ENCODE assay signal across 12 mouse cellular contexts in genomic region chr6:127981176-127981575, GRCm38 (mm10).
DNase-seq lines count a peak whose midpoint lies in the region; ATAC-seq and TF ChIP-seq lines count a peak whose summit lies in the region.
"Had no signal": no experiment of that assay in that cellular context is flagged by ENCODE, and none has a peak within 500 bp of the region (broad histone marks: within the 10 kb centered on the region; RNA-seq: fewer than 3 reads in every experiment).

No protein-coding gene starts in this region.

- ATAC-seq in forebrain, postnatal 0 days: peak; percentile 16; the same call in 1 of the 2 replicates
- ATAC-seq in lung, embryonic 16.5 days (ENCODE audit: low read depth): 0 out of 2 replicates have a peak, but pooled peaks have one; percentile 39
- ATAC-seq: Patski had no signal

- no peak overlapping the region for H3K4me3 ChIP-seq in forebrain, postnatal 0 days (ENCODE audit: low read depth, low read length)
- no peak overlapping the region for H3K4me3 ChIP-seq in forebrain, embryonic 10.5 days
- H3K4me3 ChIP-seq in lung, embryonic 16.5 days (ENCODE audit: low read length): no peak overlapping the region
- H3K4me3 ChIP-seq in lung, adult 2 months (replicated peaks; ENCODE audit: extremely low read depth, low read depth, low read length): no peak overlapping the region
- H3K4me3 ChIP-seq: hindbrain, embryonic 13.5 days; neural tube, embryonic 12.5 days had no signal

- TF ChIP-seq CTCF in forebrain, postnatal 0 days (IDR thresholded peaks at IDR 0.05; ENCODE audit: low read depth): no peak
- TF ChIP-seq CTCF in lung, adult 2 months (IDR thresholded peaks at IDR 0.05; ENCODE audit: insufficient read depth, low read length): no peak

- H3K27ac ChIP-seq in forebrain, postnatal 0 days (ENCODE audit: low read depth, low read length): 0 out of 2 replicates have a peak overlapping the region, but pooled peaks have one; percentile 9
- H3K27ac ChIP-seq in forebrain, embryonic 10.5 days: no peak overlapping the region
- H3K27ac ChIP-seq in lung, embryonic 16.5 days (ENCODE audit: low read length): no peak overlapping the region
- H3K27ac ChIP-seq: hindbrain, embryonic 13.5 days; neural tube, embryonic 12.5 days had no signal

- WGBS in forebrain, postnatal 0 days: 42% methylated on average over 8 of the region's 8 CpGs
- WGBS in forebrain, embryonic 10.5 days: 75% methylated on average over 8 of the region's 8 CpGs
- WGBS in lung, embryonic 16.5 days: 37% methylated on average over 8 of the region's 8 CpGs
- 40% methylated on average over 8 of the region's 8 CpGs for WGBS in lung, adult 2 months

- H3K27me3 ChIP-seq in forebrain, postnatal 0 days (ENCODE audit: insufficient read depth, low read length): no peaks in the 10 kb centered on the region
- H3K27me3 ChIP-seq in forebrain, embryonic 10.5 days (ENCODE audit: poor library complexity, severe bottlenecking): no peaks in the 10 kb centered on the region
- H3K27me3 ChIP-seq in lung, embryonic 16.5 days (ENCODE audit: control insufficient read depth, insufficient read depth, low read depth, low read length): no peaks in the 10 kb centered on the region
- H3K27me3 ChIP-seq: neural tube, embryonic 12.5 days; Patski had no signal

- no peaks in the 10 kb centered on the region for H3K9me3 ChIP-seq in forebrain, postnatal 0 days (ENCODE audit: low read length)
- no peaks in the 10 kb centered on the region for H3K9me3 ChIP-seq in forebrain, embryonic 10.5 days
- no peaks in the 10 kb centered on the region for H3K9me3 ChIP-seq in lung, embryonic 16.5 days (ENCODE audit: control insufficient read depth, low read length)
- H3K9me3 ChIP-seq: hindbrain, embryonic 13.5 days; neural tube, embryonic 12.5 days had no signal

- H3K36me3 ChIP-seq in forebrain, postnatal 0 days (ENCODE audit: insufficient read depth): no peaks in the 10 kb centered on the region
- no peaks in the 10 kb centered on the region; the same call in 1 of the 2 replicates for H3K36me3 ChIP-seq in forebrain, embryonic 10.5 days (replicated peaks)
- no peaks in the 10 kb centered on the region for H3K36me3 ChIP-seq in lung, embryonic 16.5 days (ENCODE audit: control insufficient read depth, insufficient read depth, low read length)
- H3K36me3 ChIP-seq: hindbrain, embryonic 13.5 days; neural tube, embryonic 12.5 days had no signal

- H3K4me1 ChIP-seq in forebrain, postnatal 0 days (ENCODE audit: insufficient read depth): 0 out of 2 replicates have a peak, but pooled peaks cover 4% of the 10 kb centered on the region
- H3K4me1 ChIP-seq in forebrain, embryonic 10.5 days: peaks cover 27% of the 10 kb centered on the region
- peaks cover 3% of the 10 kb centered on the region; the same call in 1 of the 2 replicates for H3K4me1 ChIP-seq in lung, embryonic 16.5 days (replicated peaks; ENCODE audit: control insufficient read depth, insufficient read depth, low read length)
- H3K4me1 ChIP-seq in lung, adult 2 months (ENCODE audit: control insufficient read depth, insufficient read depth, low read length): no peaks in the 10 kb centered on the region

- TF ChIP-seq POLR2A in lung, adult 2 months (IDR thresholded peaks at IDR 0.05; ENCODE audit: borderline replicate concordance, extremely low read depth, low read depth, low read length): no peak

- H3K4me2 ChIP-seq in forebrain, postnatal 0 days (ENCODE audit: low read depth): no peak overlapping the region
- H3K4me2 ChIP-seq in lung, embryonic 16.5 days (ENCODE audit: low read depth, low read length): no peak overlapping the region
- H3K4me2 ChIP-seq: hindbrain, embryonic 13.5 days; neural tube, embryonic 12.5 days had no signal

- 0 out of 2 replicates have a peak overlapping the region, but pooled peaks have one; percentile 18 for H3K9ac ChIP-seq in forebrain, postnatal 0 days
- no peak overlapping the region for H3K9ac ChIP-seq in lung, embryonic 16.5 days (ENCODE audit: low read length)
- H3K9ac ChIP-seq: hindbrain, embryonic 13.5 days; neural tube, embryonic 12.5 days had no signal

- DNase-seq in forebrain, postnatal 0 days: no peak
- no peak for DNase-seq in forebrain, embryonic 10.5 days (ENCODE audit: extremely low spot score, low spot score)
- DNase-seq in lung, adult 2 months: no peak
- peak; percentile 74 to 80 for DNase-seq in cerebellum, postnatal 10 days
- DNase-seq in kidney, postnatal 25 days: peak; percentile 64 to 72
- no peak for DNase-seq in spleen, postnatal 4 days (ENCODE audit: low spot score in 2 of 2)
- no peak for DNase-seq in right cerebral cortex, postnatal 36 days (ENCODE audit: low spot score in 2 of 2)
- DNase-seq: thymus, adult 18-20 months had no signal

Comparison
In these comparisons a context has a peak if more than half of its experiments do, and no peak if none do; other contexts are left out.
1. DNase-seq: peak in cerebellum, postnatal 10 days (2 of 2) and kidney, postnatal 25 days (2 of 2); none in forebrain, postnatal 0 days (single experiment), forebrain, embryonic 10.5 days (single experiment), lung, adult 2 months (single experiment), spleen, postnatal 4 days (0 of 2) and right cerebral cortex, postnatal 36 days (0 of 2).